Mouse (Mus musculus): Measurements from ENCODE around the gene Spata48. TPM values are rescaled to one million over a fixed set of nuclear protein-coding genes. Genes with fewer than 3 reads are reported as not detected.

The Spata48 gene
- total and polyA plus RNA-seq, 2 experiments from 2014 or later: 2.5 TPM; not detected in 1

DNA sequence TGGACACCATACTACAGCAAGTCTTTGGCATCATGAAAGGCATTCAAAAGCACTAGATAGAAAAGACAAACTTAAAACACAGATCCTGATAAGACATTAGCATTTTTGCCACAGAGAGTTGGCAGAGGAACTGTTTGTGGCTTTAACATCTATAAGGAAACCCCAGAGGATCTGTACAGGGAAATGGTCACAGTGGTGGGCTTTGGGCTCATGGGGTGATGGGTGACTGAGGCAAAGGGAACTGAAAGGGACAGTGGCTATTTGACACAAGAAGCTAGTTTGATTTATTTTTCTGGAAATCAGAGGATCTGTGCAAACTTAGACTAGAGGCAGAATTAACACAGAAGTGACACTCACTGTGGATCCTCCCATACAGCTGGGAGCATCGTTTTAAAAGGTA is 74.4 kb downstream of the Spata48 start:
- WGBS: 55% methylated on average over 1 of the region's 1 CpGs
- TF ChIP-seq CTCF (IDR thresholded peaks at IDR 0.05; ENCODE audit: low read depth) (no peak), EP300 (IDR thresholded peaks at IDR 0.05; ENCODE audit: low read depth) (no peak)
- ATAC-seq (ENCODE audit: insufficient read depth, low read depth): no peak

DNA sequence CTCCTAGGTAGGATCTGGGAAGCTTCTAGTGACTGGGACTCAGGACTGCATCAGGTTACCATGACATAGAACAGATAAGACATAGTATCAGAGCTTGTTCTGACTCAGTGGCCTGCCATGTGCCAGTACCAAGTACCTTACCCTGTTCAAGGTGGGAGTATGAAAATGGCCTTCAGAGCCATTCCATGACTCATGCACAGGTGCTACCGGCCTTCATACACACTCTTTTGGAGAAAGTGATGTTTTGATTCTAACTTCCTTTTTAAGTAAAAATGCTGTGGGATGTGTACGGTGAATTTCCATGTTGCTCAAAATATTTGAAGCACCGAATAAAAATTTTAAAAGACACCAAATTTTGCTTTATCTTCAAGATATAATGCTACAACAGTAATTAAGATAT is 84.1 kb downstream of the Spata48 start:
- H3K4me1 ChIP-seq (ENCODE audit: control insufficient read depth, insufficient read depth): no peaks in the 10 kb centered on the region
- H3K27me3 ChIP-seq (ENCODE audit: control insufficient read depth, insufficient read depth, low read length): no peaks in the 10 kb centered on the region
- no peak overlapping the region for H3K27ac ChIP-seq (ENCODE audit: low read depth)
- H3K9ac ChIP-seq (replicated peaks; ENCODE audit: low read depth, low read length): no peak overlapping the region
- no peaks in the 10 kb centered on the region for H3K9me3 ChIP-seq (replicated peaks; ENCODE audit: control insufficient read depth, low read length)
- no peak overlapping the region for H3K4me2 ChIP-seq (ENCODE audit: low read depth, low read length)
- no peak for DNase-seq (ENCODE audit: low spot score)
- H3K4me3 ChIP-seq (ENCODE audit: low read depth, low read length): no peak overlapping the region
- no peak for ATAC-seq (ENCODE audit: insufficient read depth, low read depth)
- 80% methylated on average over 3 of the region's 3 CpGs for WGBS
- TF ChIP-seq CTCF (IDR thresholded peaks at IDR 0.05; ENCODE audit: low read depth) (no peak), EP300 (IDR thresholded peaks at IDR 0.05; ENCODE audit: low read depth) (no peak)
- H3K36me3 ChIP-seq (replicated peaks; ENCODE audit: control insufficient read depth, insufficient read depth, low read length): no peaks in the 10 kb centered on the region

More for the DNA sequence above, 74.4 kb downstream of the Spata48 start:
- H3K36me3 ChIP-seq (replicated peaks; ENCODE audit: control insufficient read depth, insufficient read depth, low read length): no peaks in the 10 kb centered on the region
- no peaks in the 10 kb centered on the region for H3K9me3 ChIP-seq (replicated peaks; ENCODE audit: control insufficient read depth, low read length)
- H3K27me3 ChIP-seq (ENCODE audit: control insufficient read depth, insufficient read depth, low read length): no peaks in the 10 kb centered on the region
- no peaks in the 10 kb centered on the region for H3K4me1 ChIP-seq (ENCODE audit: control insufficient read depth, insufficient read depth)
- no peak for DNase-seq (ENCODE audit: low spot score)
- no peak overlapping the region for H3K9ac ChIP-seq (replicated peaks; ENCODE audit: low read depth, low read length)
- no peak overlapping the region for H3K27ac ChIP-seq (ENCODE audit: low read depth)
- no peak overlapping the region for H3K4me2 ChIP-seq (ENCODE audit: low read depth, low read length)
- H3K4me3 ChIP-seq (ENCODE audit: low read depth, low read length): no peak overlapping the region

DNA sequence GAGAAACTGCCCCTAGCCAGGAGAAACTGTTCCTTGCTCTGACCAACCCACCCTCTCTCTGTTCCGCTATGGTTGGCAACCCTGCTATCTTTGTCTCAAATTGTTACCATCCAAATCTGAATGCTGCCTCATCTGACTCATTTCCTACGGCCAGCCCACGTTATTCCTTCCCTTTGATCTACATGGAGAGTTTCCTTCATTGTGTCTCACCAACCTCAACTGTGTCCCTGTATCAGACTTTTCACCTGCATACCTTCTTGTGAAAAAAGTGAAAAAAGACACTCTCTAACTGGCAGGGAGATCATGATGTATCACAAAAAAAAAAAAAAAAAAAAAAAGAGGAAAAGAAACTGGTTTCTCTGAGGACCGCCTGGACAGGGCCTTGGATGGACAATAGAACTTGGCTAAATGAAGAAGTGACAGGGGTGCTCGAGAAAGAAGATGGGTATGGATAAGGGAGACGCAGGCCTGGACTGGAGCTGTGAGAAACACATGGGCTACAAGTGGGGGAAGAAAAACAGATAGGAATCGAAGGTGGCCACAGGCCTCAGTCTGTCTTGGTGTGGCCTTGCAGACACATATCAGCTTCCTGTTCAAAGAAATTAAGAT is 85.1 kb downstream of the Spata48 start:
- Histone ChIP-seq H3K9ac (replicated peaks; ENCODE audit: low read depth, low read length) (no peak overlapping the region), H3K27me3 (ENCODE audit: control insufficient read depth, insufficient read depth, low read length) (no peaks in the 10 kb centered on the region), H3K4me1 (ENCODE audit: control insufficient read depth, insufficient read depth) (no peaks in the 10 kb centered on the region), H3K4me2 (ENCODE audit: low read depth, low read length) (no peak overlapping the region), H3K4me3 (ENCODE audit: low read depth, low read length) (no peak overlapping the region), H3K36me3 (replicated peaks; ENCODE audit: control insufficient read depth, insufficient read depth, low read length) (no peaks in the 10 kb centered on the region), H3K9me3 (replicated peaks; ENCODE audit: control insufficient read depth, low read length) (no peaks in the 10 kb centered on the region), H3K27ac (ENCODE audit: low read depth) (no peak overlapping the region)
- WGBS: 56% methylated on average over 7 of the region's 7 CpGs
- ATAC-seq (ENCODE audit: insufficient read depth, low read depth): no peak
- TF ChIP-seq CTCF (IDR thresholded peaks at IDR 0.05; ENCODE audit: low read depth) (no peak), EP300 (IDR thresholded peaks at IDR 0.05; ENCODE audit: low read depth) (no peak)
- DNase-seq (ENCODE audit: low spot score): no peak

DNA sequence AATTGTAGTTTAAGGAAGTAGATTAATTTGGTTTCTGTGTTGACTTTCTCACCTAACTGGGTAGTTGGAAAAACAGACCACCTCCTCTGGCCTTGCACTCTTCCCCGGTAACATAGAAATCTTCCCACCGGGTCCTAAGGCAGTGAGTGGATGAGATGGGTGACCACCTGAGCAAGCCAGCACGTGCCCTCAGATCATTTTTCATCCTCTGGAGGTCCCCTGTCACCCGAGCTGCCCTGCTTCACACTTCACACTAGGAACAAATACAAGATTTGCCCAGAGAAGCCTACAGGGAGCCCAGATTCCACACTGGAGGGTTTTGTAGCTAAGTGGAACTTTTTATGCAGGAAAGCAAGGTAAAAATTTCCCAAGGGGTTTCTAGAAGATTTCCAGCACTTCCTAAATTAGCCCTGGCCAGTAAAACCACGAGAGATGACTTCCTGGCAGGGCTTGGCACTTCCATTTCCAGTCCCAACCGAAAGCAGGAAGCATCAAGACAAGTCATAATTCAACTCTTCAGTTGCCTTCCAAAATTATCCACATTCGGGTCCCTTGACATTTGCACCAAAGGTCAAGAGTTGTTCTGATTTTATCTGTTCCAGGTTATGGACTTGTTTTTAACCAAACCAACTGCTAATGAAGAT is 85.8 kb downstream of the Spata48 start:
- Histone ChIP-seq H3K4me3 (ENCODE audit: low read depth, low read length) (no peak overlapping the region), H3K27me3 (ENCODE audit: control insufficient read depth, insufficient read depth, low read length) (no peaks in the 10 kb centered on the region), H3K36me3 (replicated peaks; ENCODE audit: control insufficient read depth, insufficient read depth, low read length) (no peaks in the 10 kb centered on the region), H3K4me2 (ENCODE audit: low read depth, low read length) (no peak overlapping the region), H3K9me3 (replicated peaks; ENCODE audit: control insufficient read depth, low read length) (no peaks in the 10 kb centered on the region), H3K9ac (replicated peaks; ENCODE audit: low read depth, low read length) (no peak overlapping the region), H3K4me1 (ENCODE audit: control insufficient read depth, insufficient read depth) (no peaks in the 10 kb centered on the region), H3K27ac (ENCODE audit: low read depth) (no peak overlapping the region)
- TF ChIP-seq EP300 (IDR thresholded peaks at IDR 0.05; ENCODE audit: low read depth) (no peak), CTCF (IDR thresholded peaks at IDR 0.05; ENCODE audit: low read depth) (no peak)
- DNase-seq (ENCODE audit: low spot score) (no peak), ATAC-seq (ENCODE audit: insufficient read depth, low read depth) (no peak)
- WGBS: 59% methylated on average over 7 of the region's 7 CpGs

DNA sequence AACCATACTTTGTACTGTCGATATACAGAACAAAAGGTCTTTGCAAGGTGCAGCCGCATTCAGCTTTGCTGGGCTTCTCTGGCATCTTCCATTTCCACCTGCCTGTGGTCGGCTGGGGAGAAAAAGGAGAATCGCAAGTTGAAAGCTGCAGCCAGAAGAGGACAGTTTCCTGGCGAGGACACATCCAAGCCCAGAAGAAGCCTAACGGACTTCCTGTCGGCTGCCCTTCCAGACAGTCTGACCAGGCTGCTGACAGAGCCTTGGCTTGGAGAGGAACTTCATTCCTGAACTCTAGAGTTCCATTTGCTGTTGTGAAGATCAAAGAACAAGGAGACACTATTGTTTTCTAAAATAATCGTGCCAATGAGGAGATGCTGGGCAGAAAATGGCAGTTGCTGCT is 93.7 kb downstream of the Spata48 start:
- Histone ChIP-seq H3K27ac (ENCODE audit: low read depth) (no peak overlapping the region), H3K9me3 (replicated peaks; ENCODE audit: control insufficient read depth, low read length) (no peaks in the 10 kb centered on the region), H3K4me2 (ENCODE audit: low read depth, low read length) (no peak overlapping the region), H3K4me1 (ENCODE audit: control insufficient read depth, insufficient read depth) (no peaks in the 10 kb centered on the region), H3K36me3 (replicated peaks; ENCODE audit: control insufficient read depth, insufficient read depth, low read length) (no peaks in the 10 kb centered on the region), H3K4me3 (ENCODE audit: low read depth, low read length) (no peak overlapping the region), H3K9ac (replicated peaks; ENCODE audit: low read depth, low read length) (no peak overlapping the region), H3K27me3 (ENCODE audit: control insufficient read depth, insufficient read depth, low read length) (no peaks in the 10 kb centered on the region)
- ATAC-seq (ENCODE audit: insufficient read depth, low read depth) (no peak), DNase-seq (ENCODE audit: low spot score) (no peak)
- WGBS: 57% methylated on average over 8 of the region's 8 CpGs
- TF ChIP-seq EP300 (IDR thresholded peaks at IDR 0.05; ENCODE audit: low read depth) (no peak), CTCF (IDR thresholded peaks at IDR 0.05; ENCODE audit: low read depth) (no peak)

DNA sequence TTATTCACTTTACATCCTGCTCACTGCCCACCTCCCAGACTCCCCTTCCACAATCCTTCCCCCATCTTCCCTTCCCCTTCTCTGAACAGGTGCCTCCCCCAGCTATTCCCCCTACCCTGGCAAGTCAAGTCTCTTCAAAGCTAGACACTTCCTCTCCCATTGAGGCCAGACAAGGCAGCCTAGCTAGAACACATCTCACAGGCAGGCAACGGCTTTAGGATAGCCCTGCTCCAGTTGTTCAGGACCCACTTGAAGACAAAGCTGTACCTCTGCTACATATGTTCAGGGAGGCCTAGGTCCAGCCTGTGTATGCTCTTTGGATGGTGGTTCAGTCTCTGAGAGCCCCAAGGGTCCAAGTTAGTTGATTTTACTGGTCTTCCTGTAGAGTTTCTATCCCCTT is 94.3 kb downstream of the Spata48 start:
- no peak overlapping the region for H3K9ac ChIP-seq (replicated peaks; ENCODE audit: low read depth, low read length)
- ATAC-seq (ENCODE audit: insufficient read depth, low read depth): no peak
- H3K36me3 ChIP-seq (replicated peaks; ENCODE audit: control insufficient read depth, insufficient read depth, low read length): no peaks in the 10 kb centered on the region
- no peaks in the 10 kb centered on the region for H3K4me1 ChIP-seq (ENCODE audit: control insufficient read depth, insufficient read depth)
- no peak overlapping the region for H3K27ac ChIP-seq (ENCODE audit: low read depth)
- no peaks in the 10 kb centered on the region for H3K9me3 ChIP-seq (replicated peaks; ENCODE audit: control insufficient read depth, low read length)
- no peak for DNase-seq (ENCODE audit: low spot score)
- WGBS: 88% methylated on average over 1 of the region's 1 CpGs
- no peak overlapping the region for H3K4me2 ChIP-seq (ENCODE audit: low read depth, low read length)
- H3K27me3 ChIP-seq (ENCODE audit: control insufficient read depth, insufficient read depth, low read length): no peaks in the 10 kb centered on the region
- no peak overlapping the region for H3K4me3 ChIP-seq (ENCODE audit: low read depth, low read length)
- no peak for TF ChIP-seq CTCF (IDR thresholded peaks at IDR 0.05; ENCODE audit: low read depth)
- no peak for TF ChIP-seq EP300 (IDR thresholded peaks at IDR 0.05; ENCODE audit: low read depth)

All from heart, postnatal 0 days (tissue).